Mouse (Mus musculus): ENCODE results near the gene Tmem104.
A peak's percentile ranks its signal among the peaks of the same experiment; 100 is the strongest.

The Tmem104 gene

GRCm38 (mm10) chr11:115266400-115266778, 79.1 kb downstream of the Tmem104 start:
- DNase-seq = peak; percentile 80 to 81

DNA sequence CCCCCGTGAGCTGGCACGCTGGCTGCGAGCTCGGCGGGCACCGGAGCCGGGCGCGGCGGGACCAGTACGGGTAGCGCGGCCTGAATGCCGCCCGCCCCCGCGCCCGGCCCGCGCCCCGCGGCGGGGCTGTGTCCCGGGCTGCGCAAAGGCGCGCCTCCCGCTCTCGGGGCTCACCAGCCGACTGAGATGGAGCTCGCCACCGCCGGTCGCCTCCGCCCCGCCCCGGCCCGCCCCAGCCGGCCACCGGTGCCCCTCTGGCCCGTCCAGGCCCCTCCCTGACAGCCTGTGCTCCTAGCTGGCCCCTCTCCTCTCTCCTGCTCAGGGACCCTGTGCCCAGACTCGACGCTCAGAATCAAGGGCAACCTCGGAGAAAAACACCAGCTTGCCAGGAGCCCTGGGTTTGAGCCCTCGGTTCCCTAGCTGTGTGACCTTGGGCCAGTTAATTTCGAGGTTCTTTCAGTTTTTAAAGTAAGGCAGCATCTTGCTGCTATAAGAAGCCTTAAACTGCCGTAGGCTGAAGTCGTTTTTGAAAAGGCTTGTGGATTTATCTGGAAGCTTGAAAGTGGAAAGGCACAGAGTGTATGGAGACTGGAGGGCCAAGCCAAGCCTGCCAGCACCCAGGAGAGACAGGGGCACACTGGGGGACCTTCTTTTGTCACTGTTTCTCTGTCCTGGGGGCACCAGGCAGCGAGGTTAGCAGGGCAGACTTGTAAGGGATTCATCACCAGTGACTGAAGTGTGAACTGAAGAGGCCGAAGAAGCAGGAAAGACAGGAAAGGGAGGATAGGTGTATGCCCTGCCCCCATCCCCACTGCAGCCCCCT, 80.0 kb downstream of the Tmem104 start, which contains the start of gene Grin2c:
Gene Grin2c, minus strand, starts transcription at position 183 of the 823 bp plus-strand sequence.
- peak; percentile 73 to 86 for DNase-seq

GRCm38 (mm10) chr11:115267958-115268357, 80.7 kb downstream of the Tmem104 start:
- peak in 1 of 2 experiments; percentile 54 for DNase-seq

- peak; percentile 33 to 53 for DNase-seq
Observed at GRCm38 (mm10) chr11:115269330-115270066, 82.2 kb downstream of the Tmem104 start.

DNA sequence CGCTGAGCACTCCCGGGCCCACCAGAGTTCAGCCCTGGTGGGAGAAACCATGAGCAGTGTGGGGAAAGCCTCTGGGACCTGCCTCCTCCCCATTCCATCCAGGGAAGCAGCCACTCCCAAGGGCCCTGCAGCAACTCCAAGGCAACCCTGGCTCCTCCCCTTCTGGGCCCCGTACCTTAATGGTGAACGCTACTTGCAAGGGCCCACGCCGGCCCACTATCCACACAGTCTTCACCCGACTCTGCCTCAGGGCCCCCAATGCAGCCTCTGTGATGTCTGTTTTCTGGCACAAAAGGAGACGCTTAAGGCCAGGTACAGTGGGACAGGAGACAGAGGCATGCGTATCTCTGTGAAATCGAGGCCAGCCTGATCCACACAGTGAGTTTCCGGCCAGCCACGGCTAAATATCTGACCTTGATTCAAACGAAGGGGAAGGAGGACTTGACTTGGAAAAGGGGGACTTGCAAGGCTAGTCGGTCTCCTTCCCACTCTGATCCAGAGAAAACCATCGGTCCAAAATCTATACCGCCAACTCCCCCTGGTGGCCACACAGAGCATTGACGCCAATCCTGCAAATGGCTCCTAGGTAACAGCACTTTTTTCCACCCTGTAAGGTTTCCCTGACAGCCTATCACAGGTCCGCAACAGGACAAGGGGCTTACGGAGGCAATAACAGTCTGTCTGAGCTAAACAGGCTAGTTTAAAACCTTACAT, 83.0 kb downstream of the Tmem104 start:
- peak; percentile 91 to 95 for DNase-seq

DNA sequence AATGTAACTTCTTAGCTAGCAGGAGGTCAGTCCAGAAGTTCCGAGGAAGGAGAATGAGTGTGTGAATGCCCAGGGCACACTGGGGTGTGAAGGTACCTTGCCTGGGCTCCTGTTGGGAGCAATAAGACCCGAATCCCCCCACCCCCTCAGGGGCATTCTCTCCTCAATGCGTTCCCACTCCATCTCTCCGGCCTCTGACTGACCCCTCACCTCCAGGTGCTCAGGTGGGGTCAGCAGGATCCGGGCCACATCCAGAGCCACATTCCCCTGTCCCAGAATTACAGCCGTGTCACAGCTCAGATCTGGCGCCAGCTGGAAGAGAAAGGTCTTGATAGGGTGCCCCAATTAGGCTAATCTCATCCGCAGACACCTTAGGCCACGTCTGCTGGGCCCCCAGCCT, 83.8 kb downstream of the Tmem104 start:
- DNase-seq = no peak

DNA sequence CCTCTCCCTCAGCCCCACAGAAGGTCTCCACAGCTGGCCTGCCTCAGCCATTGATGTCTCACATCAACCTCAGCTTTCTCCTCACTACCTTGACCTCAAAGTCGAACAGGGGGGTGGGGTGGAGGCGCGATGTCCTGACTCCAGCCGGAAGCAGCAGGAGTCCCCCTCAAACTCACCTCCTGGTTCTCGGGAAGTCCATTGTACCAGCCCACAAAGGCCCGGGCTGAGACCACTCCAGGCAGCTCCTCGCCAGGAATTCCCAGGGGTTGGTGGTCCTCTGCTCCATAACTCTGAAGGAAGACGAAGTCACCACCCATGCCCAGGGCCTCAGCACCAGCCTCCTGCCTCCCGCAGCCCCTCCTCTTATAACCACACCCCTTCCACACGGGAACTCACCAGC, 84.2 kb downstream of the Tmem104 start:
- no peak for DNase-seq

DNA sequence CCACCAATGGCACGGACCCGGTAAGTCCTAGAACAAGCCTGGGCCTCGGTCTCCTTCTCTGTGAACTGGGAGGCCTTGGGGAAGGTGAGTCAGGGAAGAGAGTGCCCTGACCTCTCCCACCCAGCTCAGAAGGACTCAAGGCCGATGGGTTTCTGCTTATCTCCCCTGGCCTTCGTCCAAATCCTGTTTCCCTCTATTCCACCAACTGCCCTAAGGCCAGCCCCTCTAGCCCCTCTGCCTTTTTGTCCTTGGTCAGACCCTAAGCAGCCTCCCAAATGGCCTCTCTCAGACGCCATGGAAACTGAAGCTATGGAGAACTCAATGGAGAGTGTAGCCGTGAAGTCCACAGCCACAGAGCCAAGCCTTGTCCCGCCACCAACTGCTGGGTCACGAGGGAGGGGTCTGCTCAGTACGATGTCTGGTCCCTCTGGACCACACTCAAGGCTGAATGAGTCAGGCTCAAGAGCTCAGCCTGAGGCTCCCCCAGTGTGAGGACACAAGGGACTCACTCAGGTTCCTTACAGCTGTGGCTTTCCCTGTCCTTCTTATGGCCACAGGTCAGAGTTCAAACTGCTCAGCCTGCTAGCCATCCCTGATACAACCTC, 85.7 kb downstream of the Tmem104 start:
- DNase-seq = no peak

DNA sequence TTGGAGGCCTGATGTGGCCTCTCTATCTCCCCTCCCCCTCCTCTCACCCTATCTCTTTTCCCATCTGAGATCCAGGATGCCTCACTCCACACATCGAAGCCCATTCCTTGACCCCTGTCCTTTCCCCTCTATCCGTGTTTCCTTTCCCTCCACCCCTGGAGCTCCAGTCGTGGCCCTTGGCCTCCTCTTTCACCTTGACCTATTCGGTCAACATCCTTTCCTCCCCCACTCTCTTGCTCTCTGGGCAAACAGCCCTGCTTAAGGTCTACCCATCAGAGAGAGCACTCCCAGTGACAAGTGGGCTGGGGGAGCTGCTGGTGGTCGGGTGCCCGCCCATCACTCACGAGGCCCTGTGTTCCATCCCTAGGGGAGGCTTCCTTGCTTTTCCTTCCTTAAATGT, 86.4 kb downstream of the Tmem104 start:
- DNase-seq = no peak

GRCm38 (mm10) chr11:115274178-115274577, 86.9 kb downstream of the Tmem104 start:
- no peak for DNase-seq

GRCm38 (mm10) chr11:115274771-115275170, 87.5 kb downstream of the Tmem104 start:
- DNase-seq = no peak

DNA sequence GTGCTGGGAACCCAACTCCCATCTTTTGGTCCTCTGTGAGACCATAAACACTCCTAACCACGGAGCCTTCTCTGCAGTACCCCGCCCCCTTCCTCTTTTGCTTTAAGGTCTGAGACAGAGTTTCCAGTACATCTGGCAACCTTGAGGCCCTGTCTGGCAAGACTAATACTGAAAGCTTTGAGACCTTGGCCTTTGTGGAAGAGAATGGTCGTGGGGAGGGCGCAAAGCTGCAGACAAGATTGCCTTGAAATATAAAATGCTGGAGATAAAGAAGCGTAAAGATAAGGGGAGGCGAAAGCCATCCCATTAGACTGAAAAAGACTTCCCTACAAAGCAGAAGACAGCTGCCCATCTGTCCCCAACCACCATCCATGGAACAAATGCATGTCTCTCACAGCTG, 88.2 kb downstream of the Tmem104 start:
- DNase-seq = no peak

- DNase-seq = no peak
Observed at GRCm38 (mm10) chr11:115275954-115276353, 88.7 kb downstream of the Tmem104 start.

- DNase-seq = peak; percentile 94 to 96
Observed at GRCm38 (mm10) chr11:115276780-115277603, 89.7 kb downstream of the Tmem104 start, which contains the start of gene Fdxr. Fdxr (minus strand) TSS chr11:115277050.

DNA sequence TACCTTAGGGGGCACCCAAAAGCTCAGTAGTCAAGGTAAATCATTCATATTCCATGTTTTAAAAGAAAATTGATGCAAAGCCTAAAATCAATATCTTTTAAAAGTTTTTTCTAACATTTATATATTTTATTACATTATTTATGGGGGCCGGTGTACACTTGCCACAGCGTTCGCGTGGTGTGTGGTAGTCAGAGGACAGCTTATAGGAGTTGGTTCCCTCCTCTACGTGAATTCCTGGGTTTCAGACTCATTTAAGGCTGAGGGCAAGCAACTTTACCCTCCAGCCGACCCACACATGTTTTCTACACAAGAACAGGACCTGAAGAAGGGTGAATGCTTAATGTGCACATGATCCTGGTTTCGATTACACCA, 90.3 kb downstream of the Tmem104 start:
- DNase-seq = no peak

GRCm38 (mm10) chr11:115278176-115278575, 90.9 kb downstream of the Tmem104 start:
- DNase-seq = no peak

GRCm38 (mm10) chr11:115279726-115280125, 92.4 kb downstream of the Tmem104 start:
- no peak for DNase-seq

- peak in 1 of 2 experiments; percentile 28 for DNase-seq
Observed at GRCm38 (mm10) chr11:115282295-115282694, 95.0 kb downstream of the Tmem104 start.

DNA sequence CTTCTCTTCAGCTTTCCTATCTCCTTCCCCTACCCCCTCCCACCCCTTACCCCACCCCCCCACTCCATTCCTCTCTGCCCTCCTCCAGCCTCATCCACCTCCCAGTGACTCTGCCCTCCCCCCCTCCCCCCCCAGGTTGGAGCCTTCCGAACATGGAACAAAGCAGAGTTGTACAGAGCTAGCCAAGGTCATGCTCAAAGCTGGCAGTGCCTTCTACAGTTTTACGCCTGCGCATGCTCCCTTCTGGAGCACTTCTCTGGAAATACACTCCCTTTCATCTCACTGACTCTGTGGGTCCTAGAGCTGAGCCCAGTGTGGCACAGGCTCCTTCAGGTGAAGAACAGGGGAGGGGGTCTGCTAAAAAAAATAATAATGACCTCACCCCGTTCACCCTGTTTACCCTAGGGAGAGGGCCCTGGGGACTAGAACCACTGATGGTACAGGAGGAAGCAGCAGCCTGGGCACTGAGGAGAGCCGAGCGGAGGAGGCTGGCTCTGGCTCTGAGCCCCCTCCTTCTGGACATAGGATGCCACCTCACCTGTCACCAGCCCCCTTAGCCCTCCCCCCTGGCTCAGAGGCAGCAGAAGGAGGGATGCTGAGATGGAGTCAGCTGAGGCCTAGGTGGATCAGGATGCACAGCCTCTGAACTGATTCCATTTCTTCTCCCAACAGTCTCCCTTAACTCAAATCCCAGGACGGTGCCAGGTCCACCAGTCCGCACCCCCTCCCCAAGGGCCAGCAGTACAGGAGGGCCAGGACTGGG, 95.6 kb downstream of the Tmem104 start:
- DNase-seq = no peak

DNA sequence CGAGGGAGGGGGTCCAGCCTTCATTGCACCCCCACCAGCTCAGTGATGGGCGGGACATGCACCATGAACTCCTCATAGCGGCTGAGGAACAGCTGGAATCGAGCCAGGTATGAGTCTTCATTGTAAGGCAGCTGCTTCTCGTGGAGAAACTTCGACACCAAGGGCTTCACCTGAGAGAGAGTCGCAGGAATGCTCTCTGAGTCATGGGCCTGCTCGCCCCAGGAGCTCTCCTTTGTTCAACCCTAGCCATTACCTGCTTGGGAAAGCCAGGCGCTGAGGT, 96.1 kb downstream of the Tmem104 start:
- no peak for DNase-seq

DNA sequence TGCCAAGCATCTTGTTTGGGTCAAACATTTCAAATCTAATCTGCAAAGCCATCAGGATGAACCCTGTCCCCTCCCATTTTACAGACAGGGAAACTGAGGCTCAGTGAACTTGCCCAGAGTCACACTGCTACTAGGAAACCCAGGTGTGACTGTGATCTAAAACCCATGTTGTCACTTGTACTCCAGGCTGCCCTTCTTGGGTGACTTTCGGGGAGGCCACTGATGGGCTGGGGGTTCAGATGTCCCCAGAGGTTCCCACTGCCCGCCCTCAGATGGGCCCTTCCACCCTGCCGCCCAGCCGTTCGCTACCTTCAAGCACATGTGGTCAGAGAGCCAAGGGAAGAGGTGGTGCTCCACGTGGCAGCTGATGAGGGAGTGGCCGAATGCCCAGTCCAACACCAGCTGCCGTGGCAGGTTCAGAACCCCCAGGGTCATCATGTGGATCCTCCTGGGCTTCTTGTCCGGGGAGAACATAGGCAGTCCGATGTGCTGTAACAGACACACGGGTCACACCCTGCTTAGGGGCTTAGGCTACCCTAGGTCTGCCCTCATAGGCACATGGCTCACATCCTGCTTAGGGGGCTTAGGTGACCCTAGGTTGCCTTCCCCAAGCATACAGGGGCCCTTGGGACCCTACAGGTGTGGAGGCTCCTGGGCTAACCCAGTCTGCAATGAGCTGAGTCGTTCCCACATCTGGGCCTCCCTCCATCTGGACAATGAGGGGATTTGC, 96.8 kb downstream of the Tmem104 start:
- DNase-seq = no peak
